Comparison of ENCODE assay signal across 16 mouse cellular contexts in genomic region chr8:72296561-72296960, GRCm38 (mm10). TPM values are rescaled to one million over a fixed set of nuclear protein-coding genes. Genes with fewer than 3 reads are reported as not detected.
DNase-seq lines count a peak whose midpoint lies in the region; ATAC-seq and TF ChIP-seq lines count a peak whose summit lies in the region.
"Had no signal": no experiment of that assay in that cellular context is flagged by ENCODE, and none has a peak within 500 bp of the region (broad histone marks: within the 10 kb centered on the region; RNA-seq: fewer than 3 reads in every experiment).

No protein-coding gene starts in this region.

- TF ChIP-seq CTCF in kidney, adult 2 months (conservative IDR thresholded peaks at IDR 0.05; ENCODE audit: insufficient read depth, insufficient read length, low read depth, low read length) = no peak
- TF ChIP-seq CTCF in lung, adult 2 months (IDR thresholded peaks at IDR 0.05; ENCODE audit: insufficient read depth, low read length) = no peak

- H3K36me3 ChIP-seq in heart, embryonic 12.5 days = no peaks in the 10 kb centered on the region
- H3K36me3 ChIP-seq in kidney, adult 2 months (ENCODE audit: control insufficient read depth, insufficient read depth, low read length) = no peaks in the 10 kb centered on the region
- no peaks in the 10 kb centered on the region for H3K36me3 ChIP-seq in kidney, embryonic 14.5 days (ENCODE audit: control insufficient read depth, insufficient read depth, low read length)
- H3K36me3 ChIP-seq: forebrain, embryonic 10.5 days; liver, embryonic 13.5 days had no signal

- 90% methylated on average over 8 of the region's 8 CpGs for WGBS in heart, embryonic 12.5 days
- WGBS in kidney, adult 2 months = 97% methylated on average over 8 of the region's 8 CpGs
- WGBS in kidney, embryonic 14.5 days = 85% methylated on average over 8 of the region's 8 CpGs
- 91% methylated on average over 8 of the region's 8 CpGs for WGBS in lung, adult 2 months

- H3K9ac ChIP-seq in heart, embryonic 12.5 days = no peak overlapping the region
- no peak overlapping the region for H3K9ac ChIP-seq in kidney, embryonic 14.5 days (ENCODE audit: low read depth, low read length)
- H3K9ac ChIP-seq: liver, embryonic 13.5 days had no signal

- no peak overlapping the region for H3K4me3 ChIP-seq in heart, embryonic 12.5 days
- H3K4me3 ChIP-seq in kidney, adult 2 months (ENCODE audit: insufficient read depth, low read depth, low read length) = no peak overlapping the region
- H3K4me3 ChIP-seq in kidney, embryonic 14.5 days (ENCODE audit: low read length) = no peak overlapping the region
- no peak overlapping the region for H3K4me3 ChIP-seq in lung, adult 2 months (replicated peaks; ENCODE audit: extremely low read depth, low read depth, low read length)
- H3K4me3 ChIP-seq: forebrain, embryonic 10.5 days; liver, embryonic 13.5 days had no signal

- H3K9me3 ChIP-seq in heart, embryonic 12.5 days (replicated peaks) = no peaks in the 10 kb centered on the region
- no peaks in the 10 kb centered on the region for H3K9me3 ChIP-seq in kidney, embryonic 14.5 days (ENCODE audit: control insufficient read depth, low read length)
- H3K9me3 ChIP-seq: forebrain, embryonic 10.5 days; liver, embryonic 13.5 days had no signal

- no peak overlapping the region for H3K4me2 ChIP-seq in heart, embryonic 12.5 days
- H3K4me2 ChIP-seq in kidney, embryonic 14.5 days (replicated peaks; ENCODE audit: low read depth, low read length) = no peak overlapping the region
- H3K4me2 ChIP-seq: liver, embryonic 13.5 days; midbrain, embryonic 11.5 days had no signal

- no peak for TF ChIP-seq POLR2A in kidney, adult 2 months (IDR thresholded peaks at IDR 0.05; ENCODE audit: low read depth, low read length)
- no peak for TF ChIP-seq POLR2A in lung, adult 2 months (IDR thresholded peaks at IDR 0.05; ENCODE audit: borderline replicate concordance, extremely low read depth, low read depth, low read length)

- H3K27ac ChIP-seq in heart, embryonic 12.5 days (ENCODE audit: poor library complexity, severe bottlenecking) = 0 out of 2 replicates have a peak overlapping the region, but pooled peaks have one; percentile 44
- peak overlapping the region; percentile 26; the same call in 1 of the 2 replicates for H3K27ac ChIP-seq in kidney, adult 2 months (ENCODE audit: insufficient read depth, low read depth, low read length)
- H3K27ac ChIP-seq in kidney, embryonic 14.5 days (ENCODE audit: low read depth, low read length) = no peak overlapping the region
- H3K27ac ChIP-seq: forebrain, embryonic 10.5 days had no signal

- peaks cover 22% of the 10 kb centered on the region for H3K4me1 ChIP-seq in heart, embryonic 12.5 days (replicated peaks)
- H3K4me1 ChIP-seq in kidney, adult 2 months (ENCODE audit: control insufficient read depth, insufficient read depth, low read length) = no peaks in the 10 kb centered on the region
- 0 out of 2 replicates have a peak, but pooled peaks cover 3% of the 10 kb centered on the region for H3K4me1 ChIP-seq in kidney, embryonic 14.5 days (ENCODE audit: control insufficient read depth, insufficient read depth, low read length)
- peaks cover 8% of the 10 kb centered on the region for H3K4me1 ChIP-seq in lung, adult 2 months (ENCODE audit: control insufficient read depth, insufficient read depth, low read length)
- H3K4me1 ChIP-seq: forebrain, embryonic 10.5 days had no signal

- H3K27me3 ChIP-seq in heart, embryonic 12.5 days (replicated peaks) = no peaks in the 10 kb centered on the region; the same call in 1 of the 2 replicates
- H3K27me3 ChIP-seq in kidney, adult 2 months (replicated peaks; ENCODE audit: control insufficient read depth, insufficient read depth, low read length) = no peaks in the 10 kb centered on the region
- no peaks in the 10 kb centered on the region for H3K27me3 ChIP-seq in kidney, embryonic 14.5 days (ENCODE audit: control insufficient read depth, insufficient read depth, low read length)
- H3K27me3 ChIP-seq: liver, embryonic 13.5 days had no signal

- ATAC-seq in heart, embryonic 12.5 days (ENCODE audit: insufficient number of reproducible peaks, low FRiP score) = no peak
- no peak for ATAC-seq in kidney, embryonic 14.5 days (ENCODE audit: low FRiP score, low TSS enrichment)

- peak; percentile 56 for DNase-seq in adrenal gland, adult 2 months
- DNase-seq in adrenal gland, postnatal 4 days (ENCODE audit: low spot score in 2 of 2) = no peak
- no peak for DNase-seq in heart, adult 18-20 months
- no peak for DNase-seq in kidney, adult 2 months
- DNase-seq in lung, postnatal 36 days = peak; percentile 15
- DNase-seq in lung, adult 2 months = no peak
- DNase-seq: gastrocnemius, postnatal 25 days; kidney, adult 11 months; left cerebral cortex, postnatal 4 days; liver, embryonic 13.5 days; thymus, adult 18-20 months; thymus, postnatal 36 days had no signal

RNA-seq across cellular contexts. Expression of gene Gm10282, which starts 8.5 kb away (rescaled TPM):
- total RNA-seq in adrenal gland, adult 2 months (2021) = 10 to 100 TPM in 1 of 2 experiments, 1 to 10 TPM in 1; 6.4 to 17.1 TPM
- polyA plus RNA-seq in adrenal gland, adult 2 months (2012; rRNA removed) = 0.10 and 0.33 TPM in 2 replicates
- 10 to 100 TPM; 30.9 to 31.2 TPM for total RNA-seq in adrenal gland, postnatal 4 days (2021)
- 17.1 and 19.9 TPM in 2 replicates for polyA plus RNA-seq in heart, embryonic 12.5 days (2016; fragmentation: Nextera tagmentation; extraction: Ambion mirVana)
- total RNA-seq in heart, adult 18-20 months (2021) = 1 to 10 TPM; 5.9 to 9.5 TPM
- 1.8 and 2.8 TPM in 2 replicates for polyA plus RNA-seq in kidney, adult 2 months (2012; rRNA removed)
- polyA plus RNA-seq in kidney, embryonic 14.5 days (2014; fragmentation: Nextera tagmentation; extraction: Ambion mirVana) = 32.7 and 38.4 TPM in 2 replicates
- 0.53 and 1.8 TPM in 2 replicates for polyA plus RNA-seq in lung, adult 2 months (2012; rRNA removed)

RNA-seq across cellular contexts. Expression of gene Klf2, which starts 22.3 kb away (rescaled TPM):
- total RNA-seq in adrenal gland, adult 2 months (2021) = 10 to 100 TPM; 34.4 to 53.0 TPM
- 94.5 and 128 TPM in 2 replicates for polyA plus RNA-seq in adrenal gland, adult 2 months (2012; rRNA removed)
- total RNA-seq in adrenal gland, postnatal 4 days (2021) = 10 to 100 TPM; 40.6 to 41.4 TPM
- polyA plus RNA-seq in heart, embryonic 12.5 days (2016; fragmentation: Nextera tagmentation; extraction: Ambion mirVana) = 28.1 and 31.6 TPM in 2 replicates
- 10 to 100 TPM; 74.3 to 76.9 TPM for total RNA-seq in heart, adult 18-20 months (2021)
- polyA plus RNA-seq in kidney, adult 2 months (2012; rRNA removed) = 20.9 and 22.2 TPM in 2 replicates
- polyA plus RNA-seq in kidney, embryonic 14.5 days (2014; fragmentation: Nextera tagmentation; extraction: Ambion mirVana) = 12.1 and 13.9 TPM in 2 replicates
- polyA plus RNA-seq in lung, adult 2 months (2012; rRNA removed) = 144 and 340 TPM in 2 replicates

RNA-seq across cellular contexts. Expression of gene Ap1m1, which starts 56.7 kb away (rescaled TPM):
- total RNA-seq in adrenal gland, adult 2 months (2021) = 10 to 100 TPM; 66.3 to 67.8 TPM
- 62.1 and 75.1 TPM in 2 replicates for polyA plus RNA-seq in adrenal gland, adult 2 months (2012; rRNA removed)
- 10 to 100 TPM; 75.7 to 81.1 TPM for total RNA-seq in adrenal gland, postnatal 4 days (2021)
- 112 and 113 TPM in 2 replicates for polyA plus RNA-seq in heart, embryonic 12.5 days (2016; fragmentation: Nextera tagmentation; extraction: Ambion mirVana)
- total RNA-seq in heart, adult 18-20 months (2021) = 10 to 100 TPM; 46.0 to 51.8 TPM
- polyA plus RNA-seq in kidney, adult 2 months (2012; rRNA removed) = 72.6 and 75.0 TPM in 2 replicates
- 110 and 125 TPM in 2 replicates for polyA plus RNA-seq in kidney, embryonic 14.5 days (2014; fragmentation: Nextera tagmentation; extraction: Ambion mirVana)
- polyA plus RNA-seq in lung, adult 2 months (2012; rRNA removed) = 67.5 and 78.6 TPM in 2 replicates

Comparison
In these comparisons a context has a peak if more than half of its experiments do, and no peak if none do; other contexts are left out.
1. DNase-seq: peak in adrenal gland, adult 2 months (single experiment) and lung, postnatal 36 days (single experiment); none in adrenal gland, postnatal 4 days (0 of 2), heart, adult 18-20 months (0 of 2), kidney, adult 2 months (single experiment) and lung, adult 2 months (single experiment).